Mouse (Mus musculus) hindbrain, postnatal 0 days (tissue): ENCODE data around the gene Ccr6. TPM values are rescaled to one million over a fixed set of nuclear protein-coding genes. Genes with fewer than 3 reads are reported as not detected.

Source experiments
- ATAC-seq: fragments of 200-750 bp; cut with Nextera tagmentation; 2 replicates; pipeline ENCODE4 v1.8.0; 2017; ENCODE audit warnings: mild to moderate bottlenecking, moderate TSS enrichment, moderate library complexity
- DNase-seq: peaks from one replicate; pipeline ENCODE4 v3.0.0-alpha.2; 2015; ENCODE audit warnings: low spot score
- H3K27ac ChIP-seq: fragments of 300-500 bp; sonication (generic); 2 replicates; pipeline ENCODE4 v1.5.1; 2014; ENCODE audit warnings: mild to moderate bottlenecking
- H3K27me3 ChIP-seq: fragments of 300-500 bp; sonication (generic); 2 replicates; pipeline ENCODE4 v1.6.1; 2014; ENCODE audit warnings: low read length, mixed read lengths; ENCODE audit not compliant: insufficient read depth
- H3K36me3 ChIP-seq: fragments of 300-500 bp; sonication (generic); 2 replicates; pipeline ENCODE4 v1.6.1; 2014; ENCODE audit warnings: low read length, mixed read lengths; ENCODE audit not compliant: insufficient read depth
- H3K4me1 ChIP-seq: fragments of 300-500 bp; sonication (generic); 2 replicates; pipeline ENCODE4 v1.6.1; 2014; ENCODE audit warnings: antibody characterized with exemption, low read length, mixed read lengths; ENCODE audit not compliant: insufficient read depth
- H3K4me2 ChIP-seq: fragments of 300-500 bp; sonication (generic); 2 replicates; pipeline ENCODE4 v1.6.1; 2014; ENCODE audit warnings: low read depth, mild to moderate bottlenecking, low read length, moderate library complexity, mixed read lengths
- H3K4me3 ChIP-seq: fragments of 300-500 bp; sonication (generic); 2 replicates; pipeline ENCODE4 v1.5.1; 2014; ENCODE audit warnings: low read length
- H3K9ac ChIP-seq: fragments of 300-500 bp; sonication (generic); replicated peaks from 2 replicates; pipeline ENCODE4 v1.6.1; 2014; ENCODE audit warnings: mild to moderate bottlenecking, low read length, moderate library complexity, mixed read lengths
- H3K9me3 ChIP-seq: fragments of 300-500 bp; sonication (generic); 2 replicates; pipeline ENCODE4 v1.6.1; 2016; ENCODE audit warnings: low read length, mixed read lengths
- CTCF ChIP-seq: IDR thresholded peaks from 2 replicates; pipeline ENCODE4 v1.5.1; 2016; ENCODE audit warnings: antibody characterized with exemption, control low read depth, low read depth
- WGBS: fragments of 180-500 bp; shearing (Covaris S2); extraction: QIAGEN DNeasy Blood & Tissue Kit; methylation state at CpG from one replicate; pipeline ENCODE4 v1.1.7; 2014; 5-methylcytosine and 5-hydroxymethylcytosine counted together
- polyA plus RNA-seq: library from polyadenylated mRNA; unstranded; fragments of >200 nt; fragmentation: Nextera tagmentation; extraction: Ambion mirVana; gene quantifications from 2 replicates; pipeline ENCODE4 v1.2.1, GENCODE M21; 2015
- total RNA-seq: library from RNA; depleted of rRNA; stranded (reverse); fragments of >200 nt; gene quantifications from 2 replicates; pipeline ENCODE4 v1.2.3, GENCODE M21; 2014; rRNA removed

The Ccr6 gene
- total RNA-seq (not detected in 2 replicates), polyA plus RNA-seq (not detected in 2 replicates)

- 72% methylated on average over 3 of the region's 3 CpGs for WGBS
- H3K4me1 ChIP-seq = no peaks in the 10 kb centered on the region
- H3K27ac ChIP-seq = no peak within 1 kb of the TSS
- no peak for DNase-seq
- no peaks in the 10 kb centered on the region for H3K27me3 ChIP-seq
- no peak within 1 kb of the TSS for H3K4me3 ChIP-seq
- H3K9ac ChIP-seq = no peak within 1 kb of the TSS
- no peak for TF ChIP-seq CTCF
- ATAC-seq = no peak
- H3K4me2 ChIP-seq = no peak within 1 kb of the TSS
- no peaks in the 10 kb centered on the region for H3K36me3 ChIP-seq
- H3K9me3 ChIP-seq = no peaks in the 10 kb centered on the region
Observed at GRCm38 (mm10) chr17:8235743-8236142, at the start of gene Ccr6. TSS of gene Ccr6 (plus strand) at chr17:8236043.

GRCm38 (mm10) chr17:8193678-8194077, 42.2 kb upstream of the Ccr6 start:
- no peak overlapping the region for H3K4me3 ChIP-seq
- no peak overlapping the region for H3K4me2 ChIP-seq
- no peak for ATAC-seq
- no peaks in the 10 kb centered on the region for H3K9me3 ChIP-seq
- TF ChIP-seq CTCF = no peak
- H3K36me3 ChIP-seq = peaks cover 25% of the 10 kb centered on the region
- 86% methylated on average over 8 of the region's 8 CpGs for WGBS
- H3K4me1 ChIP-seq = no peaks in the 10 kb centered on the region
- DNase-seq = no peak
- H3K27ac ChIP-seq = no peak overlapping the region
- H3K9ac ChIP-seq = no peak overlapping the region
- no peaks in the 10 kb centered on the region for H3K27me3 ChIP-seq

- Histone ChIP-seq H3K36me3 (peaks cover 14% of the 10 kb centered on the region), H3K4me2 (no peak overlapping the region), H3K4me1 (no peaks in the 10 kb centered on the region), H3K27me3 (no peaks in the 10 kb centered on the region), H3K9me3 (no peaks in the 10 kb centered on the region), H3K9ac (no peak overlapping the region), H3K4me3 (no peak overlapping the region), H3K27ac (no peak overlapping the region)
- TF ChIP-seq CTCF = no peak
- ATAC-seq (no peak), DNase-seq (no peak)
- WGBS = 95% methylated on average over 8 of the region's 8 CpGs
Observed at GRCm38 (mm10) chr17:8195685-8196376, 40.0 kb upstream of the Ccr6 start.

- no peaks in the 10 kb centered on the region for H3K27me3 ChIP-seq
- peak; percentile 63 for DNase-seq
- H3K9ac ChIP-seq = no peak overlapping the region
- TF ChIP-seq CTCF = peak; percentile 59
- 64% methylated on average over 3 of the region's 3 CpGs for WGBS
- H3K36me3 ChIP-seq = peaks cover 9% of the 10 kb centered on the region; the same call in 1 of the 2 replicates
- ATAC-seq = 0 out of 2 replicates have a peak, but pooled peaks have one; percentile 61
- no peaks in the 10 kb centered on the region for H3K4me1 ChIP-seq
- H3K4me3 ChIP-seq = no peak overlapping the region
- no peaks in the 10 kb centered on the region for H3K9me3 ChIP-seq
- no peak overlapping the region for H3K27ac ChIP-seq
- no peak overlapping the region for H3K4me2 ChIP-seq
Observed at GRCm38 (mm10) chr17:8197652-8198051, 38.2 kb upstream of the Ccr6 start.

GRCm38 (mm10) chr17:8199067-8199935, 36.5 kb upstream of the Ccr6 start:
- 86% methylated on average over 11 of the region's 11 CpGs for WGBS

GRCm38 (mm10) chr17:8199936-8200330, 35.9 kb upstream of the Ccr6 start:
- Histone ChIP-seq H3K9ac (no peak overlapping the region), H3K4me2 (no peak overlapping the region), H3K4me3 (no peak overlapping the region), H3K36me3 (peaks cover 7% of the 10 kb centered on the region; the same call in 1 of the 2 replicates), H3K27ac (no peak overlapping the region), H3K4me1 (no peaks in the 10 kb centered on the region), H3K27me3 (no peaks in the 10 kb centered on the region), H3K9me3 (no peaks in the 10 kb centered on the region)
- WGBS = 88% methylated on average over 1 of the region's 1 CpGs
- TF ChIP-seq CTCF = no peak
- no peak for ATAC-seq
- DNase-seq = no peak

More at GRCm38 (mm10) chr17:8199067-8199935, 36.5 kb upstream of the Ccr6 start:
- no peak overlapping the region for H3K27ac ChIP-seq
- no peaks in the 10 kb centered on the region for H3K27me3 ChIP-seq
- H3K4me2 ChIP-seq = no peak overlapping the region
- H3K4me1 ChIP-seq = no peaks in the 10 kb centered on the region
- ATAC-seq (no peak), DNase-seq (no peak)
- peaks cover 9% of the 10 kb centered on the region; the same call in 1 of the 2 replicates for H3K36me3 ChIP-seq
- no peak overlapping the region for H3K9ac ChIP-seq
- H3K4me3 ChIP-seq = no peak overlapping the region
- no peak for TF ChIP-seq CTCF
- no peaks in the 10 kb centered on the region for H3K9me3 ChIP-seq
